Mouse (Mus musculus) liver, adult 2 months (tissue): Measurements from ENCODE around the gene Kif2a. TPM values are rescaled to one million over a fixed set of nuclear protein-coding genes. Genes with fewer than 3 reads are reported as not detected.

ENCODE experiments used
- DNase-seq: peaks from one replicate; pipeline ENCODE4 v3.0.0-alpha.2; 2011; ENCODE audit warnings: low read depth, low spot score; ENCODE audit errors: extremely low read depth
- H3K27ac ChIP-seq: fragments of 200-500 bp; replicated peaks from 2 replicates; pipeline ENCODE4 v1.5.1; 2012; ENCODE audit warnings: low read depth, mild to moderate bottlenecking, control low read depth, inconsistent platforms, low read length; ENCODE audit not compliant: insufficient read depth
- H3K27me3 ChIP-seq: fragments of 200-500 bp; 2 replicates; pipeline ENCODE4 v1.6.1; 2012; ENCODE audit warnings: mild to moderate bottlenecking, moderate library complexity, low read length, inconsistent platforms; ENCODE audit not compliant: control insufficient read depth, insufficient read depth
- H3K36me3 ChIP-seq: fragments of 200-500 bp; 2 replicates; pipeline ENCODE4 v1.6.1; 2012; ENCODE audit warnings: low read length, inconsistent platforms; ENCODE audit not compliant: control insufficient read depth, insufficient read depth
- H3K4me1 ChIP-seq: fragments of 200-500 bp; 2 replicates; pipeline ENCODE4 v1.6.1; 2011; ENCODE audit warnings: low read length; ENCODE audit not compliant: control insufficient read depth, insufficient read depth
- H3K4me3 ChIP-seq: fragments of 200-500 bp; 2 replicates; pipeline ENCODE4 v1.5.1; 2011; ENCODE audit warnings: low read depth, mild to moderate bottlenecking, control low read depth, low read length, moderate library complexity; ENCODE audit not compliant: insufficient read depth
- H3K79me2 ChIP-seq: fragments of 200-500 bp; 2 replicates; pipeline ENCODE4 v1.6.1; 2012; ENCODE audit warnings: inconsistent platforms, mild to moderate bottlenecking, low read length, moderate library complexity; ENCODE audit not compliant: control insufficient read depth, insufficient read depth
- H3K9ac ChIP-seq: fragments of 200-500 bp; 2 replicates; pipeline ENCODE4 v1.6.1; 2012; ENCODE audit warnings: low read depth, mild to moderate bottlenecking, control low read depth, inconsistent platforms, low read length
- CTCF ChIP-seq: fragments of 200-500 bp; IDR thresholded peaks from 2 replicates; pipeline ENCODE4 v1.5.1; 2011; ENCODE audit warnings: low read depth, low read length, control low read depth
- POLR2A ChIP-seq: fragments of 200-500 bp; IDR thresholded peaks from 2 replicates; pipeline ENCODE4 v1.6.1; 2011; ENCODE audit warnings: low read length, control low read depth; ENCODE audit not compliant: insufficient read depth; ENCODE audit errors: extremely low read depth
- WGBS: fragments of 180-500 bp; shearing (Covaris S2); methylation state at CpG from one replicate; pipeline ENCODE4 v1.1.7; 2018; 5-methylcytosine and 5-hydroxymethylcytosine counted together
- polyA plus RNA-seq: library from polyadenylated mRNA; depleted of rRNA; stranded (reverse); fragments of >200 nt; gene quantifications from 2 replicates; pipeline ENCODE4 v1.2.3, GENCODE M21; 2012
- total RNA-seq: library from RNA; depleted of rRNA; stranded (reverse); fragments of >200 nt; gene quantifications from 2 replicates; pipeline ENCODE4 v1.2.3, GENCODE M21; 2014

Gene Kif2a
- total and polyA plus RNA-seq, 2 experiments, result 0.42 to 5.3 TPM

DNA sequence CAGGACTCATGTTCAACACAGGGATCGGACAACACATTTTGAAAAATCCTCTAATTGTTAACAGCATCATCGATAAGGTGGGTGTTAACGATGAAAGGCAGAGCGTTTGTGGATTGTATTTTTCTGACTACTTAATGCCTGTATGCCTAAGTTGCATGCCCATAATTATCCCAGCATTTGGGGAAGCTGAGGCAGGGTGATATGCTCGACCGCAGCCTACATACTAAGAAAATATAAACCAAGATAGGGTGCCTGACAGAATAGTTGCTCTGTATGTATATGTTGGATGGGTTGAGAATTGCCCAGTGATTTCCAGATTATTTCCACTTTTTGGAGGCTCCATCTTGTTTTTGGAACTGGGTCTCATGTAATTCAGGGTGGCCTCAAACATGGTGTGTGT, 74.3 kb downstream of the Kif2a start:
- Histone ChIP-seq H3K36me3 (peaks cover 23% of the 10 kb centered on the region), H3K9ac (peak overlapping the region; percentile 70; the same call in 1 of the 2 replicates), H3K4me3 (peak overlapping the region; percentile 72), H3K27ac (no peak overlapping the region), H3K27me3 (no peaks in the 10 kb centered on the region), H3K79me2 (peaks cover 5% of the 10 kb centered on the region; the same call in 1 of the 2 replicates), H3K4me1 (peaks cover 6% of the 10 kb centered on the region; the same call in 1 of the 2 replicates)
- TF ChIP-seq POLR2A, result no peak
- TF ChIP-seq CTCF, result no peak
- WGBS, result 7% methylated on average over 6 of the region's 6 CpGs
- DNase-seq, result no peak

DNA sequence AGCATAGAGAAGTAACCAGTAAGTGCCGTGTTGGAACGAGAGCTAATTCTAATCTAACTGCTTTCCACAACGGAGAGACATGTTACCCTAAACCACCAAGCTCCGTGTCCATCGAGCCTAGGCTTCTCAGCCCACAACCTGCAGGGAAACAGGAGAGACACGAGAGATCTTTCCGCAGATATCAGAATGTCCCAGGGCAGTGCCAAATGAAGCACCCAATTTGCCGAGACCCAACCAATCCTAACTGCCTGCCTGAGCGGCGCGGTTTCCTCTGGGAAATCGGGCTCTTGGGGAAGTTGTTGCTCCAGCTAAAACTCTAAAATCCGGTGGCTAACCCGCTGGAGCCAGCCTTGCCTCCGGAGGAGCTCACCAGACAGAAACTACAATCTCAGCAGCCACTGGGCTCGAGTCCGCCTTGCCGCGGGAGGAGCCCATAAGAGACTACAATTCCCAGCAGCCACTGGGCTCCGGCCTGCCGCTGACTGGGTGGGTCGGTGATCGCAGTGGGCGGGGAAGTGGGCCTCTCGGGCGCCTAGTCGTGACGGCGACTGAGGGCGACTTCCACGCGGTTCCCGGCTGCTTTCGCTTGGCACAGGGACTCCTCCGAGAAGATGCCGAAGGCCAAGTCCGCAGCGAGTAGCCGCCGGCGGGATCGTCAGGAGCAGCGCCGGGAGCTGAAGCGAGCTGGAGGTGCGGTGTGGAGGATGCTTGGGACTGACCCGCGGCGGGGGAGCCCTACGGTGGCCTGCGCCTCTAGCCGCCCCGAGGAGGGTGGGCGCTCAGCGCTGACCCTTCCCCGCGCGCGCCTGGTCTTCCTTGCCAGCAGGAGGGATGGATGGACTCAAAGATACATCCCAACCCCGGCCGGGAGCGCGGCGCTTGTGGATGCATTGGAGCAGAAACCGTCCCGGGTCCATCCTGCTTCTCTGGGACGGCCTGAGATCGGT, 75.1 kb downstream of the Kif2a start, which contains the start of gene Dimt1:
Gene Dimt1 (plus strand): TSS at position 534 of the 947 bp plus-strand sequence.
- H3K4me1 ChIP-seq, result peaks cover 6% of the 10 kb centered on the region; the same call in 1 of the 2 replicates
- H3K36me3 ChIP-seq, result peaks cover 16% of the 10 kb centered on the region
- peak within 1 kb of the TSS; percentile 75 for H3K27ac ChIP-seq
- TF ChIP-seq CTCF, result no peak
- 0 out of 2 replicates have a peak, but pooled peaks have one; percentile 37 for TF ChIP-seq POLR2A
- DNase-seq, result peak; percentile 87
- peak within 1 kb of the TSS; percentile 70 for H3K9ac ChIP-seq
- WGBS, result under 1% methylated on average over 68 of the region's 68 CpGs
- peak within 1 kb of the TSS; percentile 72 for H3K4me3 ChIP-seq
- peaks cover 5% of the 10 kb centered on the region; the same call in 1 of the 2 replicates for H3K79me2 ChIP-seq
- H3K27me3 ChIP-seq, result no peaks in the 10 kb centered on the region

DNA sequence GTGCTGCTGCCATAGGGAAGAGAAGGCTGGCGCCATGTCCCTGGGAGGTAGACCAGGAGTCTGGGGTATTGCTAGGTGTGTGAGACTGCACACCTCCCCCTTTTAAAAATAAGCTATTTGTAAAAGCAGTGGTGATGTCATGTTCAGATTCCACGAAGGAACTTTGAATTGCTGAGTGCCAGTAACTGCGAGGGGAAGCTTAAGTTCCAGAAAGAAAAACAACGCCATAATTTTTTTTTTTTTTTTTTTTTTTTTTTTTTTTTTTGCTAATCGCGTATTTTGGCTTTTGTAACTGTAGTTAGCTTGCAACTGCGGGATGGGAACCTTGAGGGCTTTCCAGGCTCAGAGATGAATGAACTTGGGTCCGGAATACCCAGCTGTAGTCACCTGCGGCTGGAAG, 76.4 kb downstream of the Kif2a start:
- no peak overlapping the region for H3K27ac ChIP-seq

GRCm38 (mm10) chr13:106942721-106943120, 79.2 kb downstream of the Kif2a start:
- Histone ChIP-seq H3K4me3 (no peak overlapping the region), H3K4me1 (peaks cover 2% of the 10 kb centered on the region; the same call in 1 of the 2 replicates), H3K79me2 (peaks cover 3% of the 10 kb centered on the region; the same call in 1 of the 2 replicates), H3K27me3 (no peaks in the 10 kb centered on the region), H3K9ac (no peak overlapping the region), H3K36me3 (no peaks in the 10 kb centered on the region), H3K27ac (no peak overlapping the region)
- DNase-seq, result no peak
- 73% methylated on average over 1 of the region's 1 CpGs for WGBS
- no peak for TF ChIP-seq POLR2A
- no peak for TF ChIP-seq CTCF

More for the DNA sequence above, 76.4 kb downstream of the Kif2a start:
- TF ChIP-seq CTCF (no peak), POLR2A (no peak)
- peaks cover 8% of the 10 kb centered on the region for H3K36me3 ChIP-seq
- peaks cover 5% of the 10 kb centered on the region; the same call in 1 of the 2 replicates for H3K79me2 ChIP-seq
- H3K4me3 ChIP-seq, result no peak overlapping the region
- no peaks in the 10 kb centered on the region for H3K27me3 ChIP-seq
- 79% methylated on average over 9 of the region's 9 CpGs for WGBS
- DNase-seq, result no peak
- H3K9ac ChIP-seq, result no peak overlapping the region
- H3K4me1 ChIP-seq, result peaks cover 6% of the 10 kb centered on the region; the same call in 1 of the 2 replicates

- Histone ChIP-seq H3K27me3 (no peaks in the 10 kb centered on the region), H3K4me3 (peak overlapping the region; percentile 48), H3K4me1 (no peaks in the 10 kb centered on the region), H3K36me3 (no peaks in the 10 kb centered on the region), H3K79me2 (0 out of 2 replicates have a peak, but pooled peaks cover 3% of the 10 kb centered on the region), H3K27ac (peak overlapping the region; percentile 44), H3K9ac (peak overlapping the region; percentile 62; the same call in 1 of the 2 replicates)
- 30% methylated on average over 7 of the region's 7 CpGs for WGBS
- peak; percentile 78 for DNase-seq
- TF ChIP-seq CTCF (0 out of 2 replicates have a peak, but pooled peaks have one; percentile 5), POLR2A (no peak)
Observed at GRCm38 (mm10) chr13:106941211-106941976, 80.5 kb downstream of the Kif2a start.
